Mouse (Mus musculus): ENCODE results near the gene Cdkl3.
A peak's percentile ranks its signal among the peaks of the same experiment; 100 is the strongest.

Cdkl3 gene

GRCm38 (mm10) chr11:52003772-52004528 is at the start of gene Cdkl3:
Gene Cdkl3, plus strand, starts transcription at chr11:52004221.
- peak; percentile 85 for DNase-seq

- no peak for DNase-seq
Observed at GRCm38 (mm10) chr11:51956112-51956511, 47.9 kb upstream of the Cdkl3 start.

GRCm38 (mm10) chr11:51957760-51958159 is 46.3 kb upstream of the Cdkl3 start:
- DNase-seq = no peak

DNA sequence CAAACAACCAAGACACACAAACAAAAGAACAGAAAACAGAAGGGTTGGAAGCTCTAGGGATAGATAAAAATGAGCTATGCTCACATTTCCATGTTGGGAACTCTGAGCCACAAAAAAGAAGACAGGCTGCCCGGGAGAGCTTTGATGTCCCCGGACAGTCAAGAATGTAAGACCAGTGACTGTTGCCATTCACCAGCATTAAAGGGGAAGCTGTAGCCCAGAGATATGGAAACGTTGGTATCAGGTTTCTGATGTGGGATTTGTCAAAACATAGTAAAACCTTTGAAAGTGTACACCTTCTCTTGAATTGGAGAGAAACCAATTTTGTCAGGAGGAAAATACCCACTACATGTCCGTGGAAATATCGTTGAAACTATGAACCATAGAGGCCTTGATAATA is 44.5 kb upstream of the Cdkl3 start:
- DNase-seq = no peak

GRCm38 (mm10) chr11:51960061-51960460 is 44.0 kb upstream of the Cdkl3 start:
- no peak for DNase-seq

- no peak for DNase-seq
Observed at GRCm38 (mm10) chr11:51960967-51961471, 43.0 kb upstream of the Cdkl3 start.

DNA sequence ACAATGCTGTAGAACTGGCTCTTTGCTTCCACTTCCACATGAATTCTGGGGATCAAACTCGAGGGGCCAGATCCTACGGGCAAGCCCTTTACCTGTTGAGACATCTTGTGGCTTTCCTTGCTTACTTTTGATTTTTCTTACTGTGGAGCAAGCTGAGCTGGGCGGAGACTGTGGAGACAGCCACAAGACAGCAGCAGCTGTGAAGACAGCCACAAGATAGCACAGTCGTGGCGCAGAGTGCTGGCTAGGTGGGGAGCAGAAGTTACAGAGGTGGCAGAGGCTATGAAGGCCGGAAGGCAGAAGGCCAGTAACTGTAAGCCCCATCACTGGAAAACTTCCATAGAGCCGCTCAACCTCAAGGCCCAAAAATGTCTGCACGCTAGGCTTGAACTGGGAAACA is 42.3 kb upstream of the Cdkl3 start:
- no peak for DNase-seq

DNA sequence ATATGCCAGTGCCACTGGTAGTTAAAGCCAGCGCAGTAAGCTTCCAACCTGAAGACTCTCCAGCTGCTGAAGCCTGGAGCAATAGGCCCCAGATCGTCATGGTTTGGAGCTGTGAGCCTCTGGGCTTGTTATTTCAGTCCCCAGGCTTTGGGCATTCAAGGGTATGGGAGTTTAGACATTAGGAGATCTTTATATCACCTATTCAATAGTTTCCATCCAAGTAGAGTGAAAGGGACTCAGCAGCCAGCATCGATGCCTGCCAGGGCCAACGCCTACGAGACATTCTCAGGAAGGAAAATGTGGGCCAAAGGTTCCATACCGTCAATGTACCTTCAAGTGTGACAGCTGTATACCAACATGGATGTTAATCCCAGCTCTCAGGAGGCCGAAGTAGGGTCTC is 41.7 kb upstream of the Cdkl3 start:
- no peak for DNase-seq

- DNase-seq = no peak
Observed at GRCm38 (mm10) chr11:51966651-51967050, 37.4 kb upstream of the Cdkl3 start.

- DNase-seq = peak; percentile 96
Observed at GRCm38 (mm10) chr11:51967443-51968401, 36.3 kb upstream of the Cdkl3 start, which contains the start of gene Cdkn2aipnl. Gene Cdkn2aipnl, plus strand, starts transcription at chr11:51967661.

- no peak for DNase-seq
Observed at GRCm38 (mm10) chr11:51968896-51969295, 35.1 kb upstream of the Cdkl3 start.

DNA sequence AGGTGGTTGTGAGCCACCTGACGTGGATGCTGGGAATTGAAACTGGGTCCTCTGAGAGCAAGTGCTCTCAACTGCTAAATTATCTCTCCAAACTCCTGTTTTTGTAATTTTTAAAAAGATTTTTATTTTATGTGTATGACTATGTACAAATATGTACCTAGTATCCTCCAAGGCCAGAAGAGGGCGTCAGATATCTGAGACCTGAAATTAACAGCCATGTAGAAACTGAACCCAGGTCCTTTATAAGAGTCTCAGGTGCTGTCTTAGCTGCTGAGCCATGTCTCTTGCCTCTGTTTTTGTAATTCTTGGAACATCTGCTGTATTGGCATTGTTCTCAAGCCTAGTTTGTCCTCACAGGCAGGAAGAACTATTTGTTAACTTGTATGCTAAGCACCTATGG is 34.5 kb upstream of the Cdkl3 start:
- no peak for DNase-seq

DNA sequence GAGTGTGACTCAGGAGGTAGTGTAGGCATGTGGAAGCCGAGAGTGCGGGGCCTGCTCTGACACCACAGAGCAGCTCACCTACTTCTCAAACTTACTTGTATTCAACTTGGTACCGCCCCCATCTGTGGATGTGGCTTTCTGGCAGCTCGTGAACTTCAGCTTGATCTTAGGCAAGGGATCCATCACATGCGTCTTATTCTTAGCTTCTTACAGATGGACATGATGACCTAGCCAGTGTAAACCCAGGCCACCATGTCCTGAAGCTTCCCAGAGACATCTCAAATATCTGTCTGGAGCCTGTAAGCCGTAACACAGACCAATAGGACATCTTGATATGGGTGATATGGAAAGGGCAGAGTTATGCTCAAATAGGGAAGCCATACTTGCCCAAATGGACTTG is 32.4 kb upstream of the Cdkl3 start:
- DNase-seq = no peak

- no peak for DNase-seq
Observed at GRCm38 (mm10) chr11:51999611-52000289, 4.3 kb upstream of the Cdkl3 start.

- peak; percentile 93 for DNase-seq
Observed at GRCm38 (mm10) chr11:52000290-52000962, 3.6 kb upstream of the Cdkl3 start, which contains the start of gene Ube2b. Gene Ube2b, minus strand, starts transcription at chr11:52000762.

- DNase-seq = no peak
Observed at GRCm38 (mm10) chr11:52001341-52001740, 2.7 kb upstream of the Cdkl3 start.

DNA sequence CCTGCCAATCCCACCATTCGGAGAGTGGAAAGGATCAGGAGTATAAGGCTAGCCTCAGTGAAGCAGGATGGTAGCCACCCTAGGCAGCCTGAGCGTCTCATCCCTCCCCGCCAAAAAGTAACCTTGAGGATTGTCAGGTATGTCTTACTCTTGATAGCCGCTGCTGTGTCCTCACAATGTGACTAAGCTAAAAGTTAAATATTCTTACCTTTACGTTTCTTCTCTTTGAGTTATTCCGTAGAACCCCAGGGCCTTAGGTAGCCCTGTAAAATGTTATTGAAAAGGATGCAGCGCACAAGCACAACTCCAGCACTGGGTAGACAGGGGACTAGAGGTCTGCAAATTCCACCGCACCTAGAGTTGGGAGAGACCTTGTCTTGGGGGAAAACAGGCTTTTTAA is 2.2 kb upstream of the Cdkl3 start:
- DNase-seq = no peak

GRCm38 (mm10) chr11:52002842-52003504 is 1.0 kb upstream of the Cdkl3 start:
- DNase-seq = no peak

- no peak for DNase-seq
Observed at GRCm38 (mm10) chr11:52003505-52003771, 583 bp upstream of the Cdkl3 start.

- DNase-seq = no peak
Observed at GRCm38 (mm10) chr11:52005586-52005985, 1.6 kb downstream of the Cdkl3 start.

GRCm38 (mm10) chr11:52011011-52011410 is 7.0 kb downstream of the Cdkl3 start:
- DNase-seq = no peak

GRCm38 (mm10) chr11:52011541-52011940 is 7.5 kb downstream of the Cdkl3 start:
- DNase-seq = no peak
